Mouse (Mus musculus): ENCODE measurements around the gene Ccnb1ip1. TPM values are rescaled to one million over a fixed set of nuclear protein-coding genes. Genes with fewer than 3 reads are reported as not detected.
"Not testable (repeated sequence)": the region's sequence is repeated elsewhere in the genome, so short reads cannot be mapped to it uniquely, and the experiment has no call there.

The Ccnb1ip1 gene
- not detected in 2 replicates for total RNA-seq (2021)
- long read RNA-seq, partial matches to known transcripts: 0 of 1 reads
- long read RNA-seq, other reads (novel, unspliced or antisense): 0 of 1 reads

- DNase-seq: peak; percentile 90
These were observed at the start of gene Ccnb1ip1, which contains the start of gene Parp2 for GRCm38 (mm10) chr14:50807487-50808072. TSS of gene Ccnb1ip1 (minus strand) at chr14:50807732. TSS of gene Parp2 (plus strand) at chr14:50807841.

- no peak for DNase-seq
These were observed 48.3 kb upstream of the Ccnb1ip1 start for GRCm38 (mm10) chr14:50855788-50856187.

GRCm38 (mm10) chr14:50837236-50837635, 29.7 kb upstream of the Ccnb1ip1 start:
- no peak for DNase-seq

GRCm38 (mm10) chr14:50834435-50834834, 26.9 kb upstream of the Ccnb1ip1 start:
- DNase-seq: no peak

- peak; percentile 16 for DNase-seq
These were observed 26.4 kb upstream of the Ccnb1ip1 start for GRCm38 (mm10) chr14:50833964-50834363.

- DNase-seq: no peak
These were observed 22.3 kb upstream of the Ccnb1ip1 start for GRCm38 (mm10) chr14:50829878-50830277.

- DNase-seq: no peak
These were observed 19.0 kb upstream of the Ccnb1ip1 start for GRCm38 (mm10) chr14:50826579-50826978.

- DNase-seq: no peak
These were observed 16.7 kb upstream of the Ccnb1ip1 start for GRCm38 (mm10) chr14:50824219-50824618.

- no peak for DNase-seq
These were observed 15.7 kb upstream of the Ccnb1ip1 start for GRCm38 (mm10) chr14:50823240-50823639.

GRCm38 (mm10) chr14:50813060-50813459, 5.5 kb upstream of the Ccnb1ip1 start:
- DNase-seq: no peak

- DNase-seq: not testable (repeated sequence)
These were observed 1.1 kb downstream of the Ccnb1ip1 start for GRCm38 (mm10) chr14:50806469-50806868.

GRCm38 (mm10) chr14:50804683-50805082, 2.8 kb downstream of the Ccnb1ip1 start:
- DNase-seq: no peak

- DNase-seq: no peak
These were observed 4.5 kb downstream of the Ccnb1ip1 start for GRCm38 (mm10) chr14:50802843-50803562.

GRCm38 (mm10) chr14:50802441-50802840, 5.1 kb downstream of the Ccnb1ip1 start:
- DNase-seq: no peak

GRCm38 (mm10) chr14:50799502-50800259, 7.9 kb downstream of the Ccnb1ip1 start:
- no peak for DNase-seq

- DNase-seq: no peak
These were observed 9.0 kb downstream of the Ccnb1ip1 start for GRCm38 (mm10) chr14:50798512-50798911.

GRCm38 (mm10) chr14:50796464-50796863, 11.1 kb downstream of the Ccnb1ip1 start:
- no peak for DNase-seq

GRCm38 (mm10) chr14:50795965-50796364, 11.6 kb downstream of the Ccnb1ip1 start:
- no peak for DNase-seq

- no peak for DNase-seq
These were observed 12.1 kb downstream of the Ccnb1ip1 start for GRCm38 (mm10) chr14:50795261-50795935.

GRCm38 (mm10) chr14:50788157-50788556, 19.4 kb downstream of the Ccnb1ip1 start:
- no peak for DNase-seq

- peak; percentile 91 for DNase-seq
These were observed 22.3 kb downstream of the Ccnb1ip1 start, which contains the start of gene Ttc5 for GRCm38 (mm10) chr14:50785251-50785637. TSS of gene Ttc5 (minus strand) at chr14:50785519.
